Mouse (Mus musculus): ENCODE data around the gene Txndc12. TPM values are rescaled to one million over a fixed set of nuclear protein-coding genes. Genes with fewer than 3 reads are reported as not detected.

The Txndc12 gene
- polyA plus RNA-seq (2012; rRNA removed) = 14.7 and 15.5 TPM in 2 replicates

DNA sequence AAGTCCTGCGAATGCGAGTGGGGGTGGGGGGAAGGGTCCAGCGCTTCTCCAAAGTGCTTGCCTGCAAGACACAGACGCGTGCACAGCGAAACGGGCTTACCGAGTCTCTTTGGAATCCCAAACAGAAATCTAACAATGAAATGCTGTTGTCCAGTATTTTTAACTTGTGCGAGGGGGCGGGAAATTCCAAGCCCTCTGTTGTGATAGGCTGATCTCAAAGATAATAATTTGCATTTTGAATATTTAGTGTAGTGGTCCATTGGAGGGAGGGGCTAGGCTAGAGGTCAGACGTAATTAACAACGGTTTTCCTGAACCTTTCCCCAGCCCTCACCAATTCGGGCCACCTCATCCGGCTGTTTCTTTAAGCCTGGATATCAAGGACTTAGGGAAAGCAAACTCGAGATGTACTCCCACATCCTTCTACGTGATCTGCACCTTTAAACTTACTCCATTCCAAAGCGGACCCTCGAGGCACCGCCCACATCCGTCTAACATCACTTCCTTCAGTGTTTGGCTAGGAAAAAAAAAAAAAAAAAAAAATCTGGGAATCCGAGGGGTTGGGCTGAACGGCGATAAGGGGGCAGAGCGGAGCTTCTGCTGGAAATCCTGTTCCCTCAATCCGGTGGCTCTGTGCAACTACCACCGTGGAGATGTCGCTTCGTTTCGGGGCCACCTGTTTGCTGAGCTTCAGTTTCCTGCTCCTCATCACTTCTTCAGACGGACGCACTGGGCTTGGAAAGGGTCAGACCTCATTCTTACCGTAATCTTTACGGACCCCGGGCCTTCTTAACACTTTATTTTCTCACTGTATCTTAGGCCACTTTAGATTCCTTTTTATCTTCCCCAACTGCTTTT, at the start of gene Txndc12:
TSS of gene Txndc12 (plus strand) at position 487 of the 856 bp plus-strand sequence.
- no peaks in the 10 kb centered on the region for H3K27me3 ChIP-seq (ENCODE audit: control insufficient read depth, insufficient read depth, low read length)
- peak within 1 kb of the TSS; percentile 99 for H3K4me3 ChIP-seq (ENCODE audit: control insufficient read depth, insufficient read depth, low read length)
- H3K36me3 ChIP-seq (ENCODE audit: control insufficient read depth, insufficient read depth, low read length) = no peaks in the 10 kb centered on the region; the same call in 1 of the 2 replicates
- peak within 1 kb of the TSS; percentile 90 for H3K27ac ChIP-seq (ENCODE audit: control insufficient read depth, insufficient read depth, low read length)
- H3K4me1 ChIP-seq (replicated peaks; ENCODE audit: control insufficient read depth, insufficient read depth, low read length) = peaks cover 7% of the 10 kb centered on the region
- DNase-seq = peak; percentile 80
- TF ChIP-seq POLR2A (IDR thresholded peaks at IDR 0.05; ENCODE audit: control insufficient read depth, extremely low read depth, insufficient read depth, low read length, poor library complexity) (0 out of 2 replicates have a peak, but pooled peaks have one; percentile 8), CTCF (IDR thresholded peaks at IDR 0.05; ENCODE audit: borderline replicate concordance, control insufficient read depth, extremely low read depth, insufficient read depth, low read length, poor library complexity) (no peak)
- WGBS = under 1% methylated on average over 34 of the region's 34 CpGs

DNA sequence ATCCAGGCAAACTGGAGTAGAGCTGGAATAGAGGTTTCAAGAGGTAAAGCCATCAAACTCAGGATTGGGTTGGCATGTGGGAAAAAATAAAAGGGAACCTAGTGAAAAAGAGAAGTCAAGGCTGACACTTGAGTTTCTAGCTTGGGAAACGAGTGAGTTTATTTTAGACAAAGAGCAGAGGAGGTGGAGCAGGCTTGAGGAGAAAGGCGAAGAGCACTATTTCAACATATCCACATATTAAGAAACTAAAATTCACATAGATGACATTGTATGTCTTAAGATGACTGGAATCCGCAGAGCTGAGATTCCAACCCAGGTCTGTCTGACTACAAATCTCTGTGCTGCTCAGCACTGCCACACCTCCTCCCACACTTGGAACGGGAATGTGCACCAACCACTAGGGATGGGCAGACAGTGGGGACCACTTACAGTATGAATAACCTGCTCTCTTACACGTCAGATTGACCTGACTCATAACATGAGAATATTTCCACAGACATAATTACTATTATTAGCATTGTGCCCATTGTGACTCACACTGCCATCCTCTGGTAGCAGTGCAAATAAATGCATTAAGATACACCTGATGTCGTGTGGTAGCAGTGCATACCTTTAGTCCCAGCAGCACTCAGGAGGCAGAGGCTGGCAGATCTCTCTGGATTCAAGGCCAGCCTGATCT, 45.0 kb upstream of the Txndc12 start:
- no peak for DNase-seq
- Histone ChIP-seq H3K4me1 (replicated peaks; ENCODE audit: control insufficient read depth, insufficient read depth, low read length) (no peaks in the 10 kb centered on the region), H3K27me3 (ENCODE audit: control insufficient read depth, insufficient read depth, low read length) (no peaks in the 10 kb centered on the region), H3K4me3 (ENCODE audit: control insufficient read depth, insufficient read depth, low read length) (no peak overlapping the region), H3K36me3 (ENCODE audit: control insufficient read depth, insufficient read depth, low read length) (no peaks in the 10 kb centered on the region), H3K27ac (ENCODE audit: control insufficient read depth, insufficient read depth, low read length) (no peak overlapping the region)
- WGBS = 60% methylated on average over 6 of the region's 6 CpGs
- TF ChIP-seq POLR2A (IDR thresholded peaks at IDR 0.05; ENCODE audit: control insufficient read depth, extremely low read depth, insufficient read depth, low read length, poor library complexity) (no peak), CTCF (IDR thresholded peaks at IDR 0.05; ENCODE audit: borderline replicate concordance, control insufficient read depth, extremely low read depth, insufficient read depth, low read length, poor library complexity) (no peak)

DNA sequence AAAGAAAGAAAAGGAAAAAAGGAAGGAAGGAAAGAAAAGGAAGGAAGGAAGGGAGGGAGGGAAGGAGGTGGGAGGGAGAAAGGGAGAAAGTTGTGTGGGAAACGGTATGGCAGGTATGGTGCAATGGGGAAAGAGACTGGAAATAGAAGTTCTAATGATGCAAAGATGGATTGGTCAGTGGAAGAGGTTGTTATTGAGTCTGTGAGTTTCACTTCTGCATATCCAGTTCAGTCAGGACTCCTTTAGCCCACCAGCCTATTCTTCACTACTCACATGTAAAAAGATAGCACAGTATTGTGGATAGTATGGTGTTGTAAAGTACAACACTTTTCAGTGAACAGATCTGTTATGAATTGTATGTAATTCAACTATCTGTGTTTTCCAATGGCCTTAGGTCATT, 43.9 kb upstream of the Txndc12 start:
- Histone ChIP-seq H3K4me3 (ENCODE audit: control insufficient read depth, insufficient read depth, low read length) (no peak overlapping the region), H3K27me3 (ENCODE audit: control insufficient read depth, insufficient read depth, low read length) (no peaks in the 10 kb centered on the region), H3K27ac (ENCODE audit: control insufficient read depth, insufficient read depth, low read length) (no peak overlapping the region), H3K36me3 (ENCODE audit: control insufficient read depth, insufficient read depth, low read length) (no peaks in the 10 kb centered on the region), H3K4me1 (replicated peaks; ENCODE audit: control insufficient read depth, insufficient read depth, low read length) (no peaks in the 10 kb centered on the region)
- DNase-seq = no peak
- no peak for TF ChIP-seq CTCF (IDR thresholded peaks at IDR 0.05; ENCODE audit: borderline replicate concordance, control insufficient read depth, extremely low read depth, insufficient read depth, low read length, poor library complexity)
- TF ChIP-seq POLR2A (IDR thresholded peaks at IDR 0.05; ENCODE audit: control insufficient read depth, extremely low read depth, insufficient read depth, low read length, poor library complexity) = no peak
- 51% methylated on average over 1 of the region's 1 CpGs for WGBS

DNA sequence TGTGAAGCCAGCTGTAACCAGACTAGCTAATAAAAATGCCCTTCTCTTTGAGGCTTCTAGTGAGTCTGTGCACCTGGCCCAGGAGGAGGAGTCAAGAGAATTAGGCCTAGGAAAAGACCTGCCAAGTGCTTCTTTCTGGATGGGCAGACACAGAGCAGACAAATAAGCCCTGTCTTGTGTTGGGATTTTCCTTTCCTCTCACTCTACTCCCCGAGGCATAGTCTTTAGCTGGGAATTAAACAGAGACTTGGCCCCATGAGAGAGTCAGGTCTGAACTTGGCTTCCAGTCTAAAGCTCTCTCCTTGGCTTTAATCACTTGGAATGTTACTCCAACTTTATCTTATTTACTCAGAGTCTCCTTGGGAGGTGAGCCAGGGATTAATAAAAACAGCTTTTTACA, 40.5 kb upstream of the Txndc12 start:
- H3K4me3 ChIP-seq (ENCODE audit: control insufficient read depth, insufficient read depth, low read length) = no peak overlapping the region
- H3K27ac ChIP-seq (ENCODE audit: control insufficient read depth, insufficient read depth, low read length) = no peak overlapping the region
- no peaks in the 10 kb centered on the region for H3K27me3 ChIP-seq (ENCODE audit: control insufficient read depth, insufficient read depth, low read length)

DNA sequence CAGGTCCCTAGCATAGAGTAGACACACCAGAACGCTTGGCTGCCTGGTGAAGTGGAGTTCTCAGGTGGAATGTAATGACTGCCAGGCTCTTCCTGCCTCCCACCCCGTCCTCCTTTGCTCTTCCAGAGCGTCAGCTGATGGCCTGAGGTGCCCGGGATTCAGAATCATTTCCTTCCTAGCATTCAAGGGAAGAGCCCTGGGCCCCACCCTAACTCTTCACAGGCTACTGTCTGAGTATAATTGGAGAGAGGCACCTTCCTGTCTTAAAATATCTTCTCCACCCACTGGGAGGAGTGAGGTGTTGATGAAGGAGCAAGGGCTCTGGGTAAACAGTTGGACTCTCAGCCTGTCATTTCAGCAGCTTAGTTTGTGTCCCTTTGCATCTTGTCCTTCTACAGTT, 37.7 kb upstream of the Txndc12 start:
- DNase-seq = no peak
- Histone ChIP-seq H3K4me1 (replicated peaks; ENCODE audit: control insufficient read depth, insufficient read depth, low read length) (no peaks in the 10 kb centered on the region), H3K27me3 (ENCODE audit: control insufficient read depth, insufficient read depth, low read length) (no peaks in the 10 kb centered on the region), H3K36me3 (ENCODE audit: control insufficient read depth, insufficient read depth, low read length) (no peaks in the 10 kb centered on the region), H3K27ac (ENCODE audit: control insufficient read depth, insufficient read depth, low read length) (no peak overlapping the region), H3K4me3 (ENCODE audit: control insufficient read depth, insufficient read depth, low read length) (no peak overlapping the region)
- TF ChIP-seq POLR2A (IDR thresholded peaks at IDR 0.05; ENCODE audit: control insufficient read depth, extremely low read depth, insufficient read depth, low read length, poor library complexity) = no peak
- TF ChIP-seq CTCF (IDR thresholded peaks at IDR 0.05; ENCODE audit: borderline replicate concordance, control insufficient read depth, extremely low read depth, insufficient read depth, low read length, poor library complexity) = no peak
- 49% methylated on average over 4 of the region's 4 CpGs for WGBS

More for the DNA sequence above, 40.5 kb upstream of the Txndc12 start:
- WGBS = 72% methylated on average over 1 of the region's 1 CpGs
- DNase-seq = no peak
- Histone ChIP-seq H3K4me1 (replicated peaks; ENCODE audit: control insufficient read depth, insufficient read depth, low read length) (no peaks in the 10 kb centered on the region), H3K36me3 (ENCODE audit: control insufficient read depth, insufficient read depth, low read length) (no peaks in the 10 kb centered on the region)
- TF ChIP-seq CTCF (IDR thresholded peaks at IDR 0.05; ENCODE audit: borderline replicate concordance, control insufficient read depth, extremely low read depth, insufficient read depth, low read length, poor library complexity) (no peak), POLR2A (IDR thresholded peaks at IDR 0.05; ENCODE audit: control insufficient read depth, extremely low read depth, insufficient read depth, low read length, poor library complexity) (no peak)

DNA sequence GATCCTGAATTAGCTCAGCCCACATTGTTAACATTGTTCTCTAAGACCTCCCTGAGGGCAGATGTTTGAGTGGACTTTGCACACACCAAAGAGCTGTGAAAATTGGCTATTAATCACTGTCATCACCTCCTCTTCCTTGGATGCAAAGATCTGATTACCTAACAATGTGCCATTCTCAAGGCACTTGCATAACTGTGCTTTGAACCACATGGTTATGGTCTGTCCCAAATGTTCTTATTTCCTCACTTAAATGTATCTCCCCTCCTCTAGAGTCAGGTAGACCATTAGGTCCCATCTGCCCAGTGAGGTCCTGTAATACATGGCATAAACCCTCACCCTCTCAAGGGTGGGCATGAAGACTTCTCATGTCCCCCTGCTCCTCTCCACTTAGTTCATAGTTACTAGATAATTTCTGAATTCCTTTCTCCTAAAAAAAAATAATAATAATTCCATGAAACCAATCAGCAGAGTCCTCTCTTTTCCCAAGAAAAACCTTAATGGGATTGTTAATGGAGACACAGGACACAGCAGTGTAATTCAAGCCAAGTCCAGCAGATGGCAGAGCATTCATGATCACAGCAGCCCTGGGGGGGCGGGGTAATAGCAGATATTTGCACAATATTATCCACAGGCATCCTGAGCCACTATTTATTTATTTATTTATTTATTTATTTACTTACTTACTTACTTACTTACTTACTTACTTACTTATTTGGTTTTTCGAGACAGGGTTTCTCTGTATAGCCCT, 36.1 kb upstream of the Txndc12 start:
- no peak overlapping the region for H3K27ac ChIP-seq (ENCODE audit: control insufficient read depth, insufficient read depth, low read length)
- TF ChIP-seq POLR2A (IDR thresholded peaks at IDR 0.05; ENCODE audit: control insufficient read depth, extremely low read depth, insufficient read depth, low read length, poor library complexity) (no peak), CTCF (IDR thresholded peaks at IDR 0.05; ENCODE audit: borderline replicate concordance, control insufficient read depth, extremely low read depth, insufficient read depth, low read length, poor library complexity) (no peak)
- no peaks in the 10 kb centered on the region for H3K4me1 ChIP-seq (replicated peaks; ENCODE audit: control insufficient read depth, insufficient read depth, low read length)
- H3K27me3 ChIP-seq (ENCODE audit: control insufficient read depth, insufficient read depth, low read length) = no peaks in the 10 kb centered on the region
- DNase-seq = peak; percentile 46
- no peaks in the 10 kb centered on the region for H3K36me3 ChIP-seq (ENCODE audit: control insufficient read depth, insufficient read depth, low read length)
- no peak overlapping the region for H3K4me3 ChIP-seq (ENCODE audit: control insufficient read depth, insufficient read depth, low read length)
- WGBS = 50% methylated on average over 2 of the region's 2 CpGs

Measured in thymus, adult 2 months (tissue).